Mouse (Mus musculus): Measurements from ENCODE around the gene Sidt2. TPM values are rescaled to one million over a fixed set of nuclear protein-coding genes. Genes with fewer than 3 reads are reported as not detected.

Gene Sidt2
- total RNA-seq (2021): 100 to 1,000 TPM; 244 TPM
- long read RNA-seq, experiment 1, full-length matches to known transcripts: 6 of 51 reads
- long read RNA-seq, experiment 1, partial matches to known transcripts: 21 of 51 reads
- long read RNA-seq, experiment 1, other reads (novel, unspliced or antisense): 24 of 51 reads
- long read RNA-seq, experiment 2, full-length matches to known transcripts: 11 of 159 reads
- long read RNA-seq, experiment 2, partial matches to known transcripts: 78 of 159 reads
- long read RNA-seq, experiment 2, other reads (novel, unspliced or antisense): 70 of 159 reads

DNA sequence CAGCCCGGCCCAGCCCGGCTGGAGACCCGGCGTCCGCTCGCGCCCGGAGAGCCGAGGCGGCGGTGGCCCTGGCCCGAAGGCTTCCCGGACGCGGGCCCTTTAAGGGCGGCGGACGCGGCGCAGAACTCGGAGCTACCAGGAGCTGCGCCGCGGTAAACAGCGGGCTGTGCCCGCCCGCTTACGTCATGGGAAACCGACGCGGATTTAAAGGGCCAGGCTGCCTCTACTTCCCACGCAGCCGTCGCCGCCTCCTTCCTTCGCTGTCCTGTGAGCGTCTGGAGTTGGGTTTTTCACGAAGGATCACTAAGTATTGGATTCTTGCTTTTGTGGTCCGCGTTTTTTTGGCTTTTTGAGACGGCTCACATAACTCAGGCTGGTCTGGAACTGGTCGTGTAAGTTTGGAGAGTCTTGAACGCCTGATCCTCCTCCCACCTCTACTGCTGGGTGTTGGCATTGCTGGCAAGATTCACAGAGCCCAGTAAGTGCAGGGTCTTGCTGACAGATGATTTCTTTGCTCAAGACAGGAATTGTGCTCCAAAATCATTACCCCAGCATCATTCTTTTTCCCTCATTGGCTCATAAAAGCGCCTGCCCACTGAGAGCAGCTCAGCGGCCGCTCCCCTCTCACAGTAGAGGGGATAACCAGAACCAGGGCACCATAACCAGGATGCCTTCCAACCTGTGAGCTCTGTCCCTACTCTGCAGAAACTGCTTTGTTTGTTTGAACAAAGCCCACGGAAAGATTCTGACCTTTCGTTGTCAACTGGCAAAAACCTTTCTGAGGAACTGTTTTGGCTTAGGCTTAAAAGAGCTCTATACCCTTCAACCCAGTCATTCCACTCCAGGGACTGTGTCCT lies at the start of gene Sidt2:
TSS of gene Sidt2 (minus strand) at position 152 of the 857 bp plus-strand sequence.
- peak; percentile 62 to 63 for DNase-seq (ENCODE audit: low spot score in 2 of 2)

DNA sequence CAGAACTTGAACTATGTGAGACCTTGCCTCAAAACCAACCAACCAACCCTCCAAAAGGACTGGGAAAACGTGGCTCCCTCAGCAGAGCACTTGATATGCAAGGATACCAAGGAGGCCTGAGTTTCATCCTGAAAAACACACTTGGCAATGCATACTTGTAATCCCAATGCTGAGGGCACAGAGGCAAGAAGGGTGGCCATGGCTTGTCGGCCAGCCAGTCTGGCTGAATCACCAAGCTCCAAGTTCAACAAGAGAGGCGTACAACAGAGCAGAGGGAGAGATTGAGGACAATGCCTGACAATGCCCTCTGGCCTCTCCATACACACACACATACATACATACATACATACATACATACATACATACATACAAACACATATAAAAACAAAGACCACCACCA lies 49.5 kb upstream of the Sidt2 start:
- no peak for DNase-seq (ENCODE audit: low spot score in 2 of 2)

DNA sequence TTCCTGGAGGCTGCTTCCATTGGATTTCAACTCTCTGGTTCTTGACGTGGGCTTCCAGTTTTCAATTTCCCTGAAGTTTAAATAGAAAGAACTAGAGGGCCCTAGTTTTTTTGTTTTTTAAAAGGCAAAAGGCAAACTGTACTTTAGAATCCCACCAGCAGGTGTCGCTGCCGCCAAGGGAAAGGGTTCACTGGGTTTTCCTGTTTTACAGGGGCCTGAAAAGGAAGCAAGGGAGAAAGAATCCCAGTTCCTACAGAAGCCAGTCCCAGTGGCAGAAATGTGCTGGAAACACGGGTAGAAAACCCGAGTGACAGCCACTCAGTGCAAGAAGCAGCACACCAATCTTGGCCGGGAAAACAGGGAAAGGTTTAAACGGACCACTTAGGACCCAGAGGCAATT lies 48.7 kb upstream of the Sidt2 start:
- peak; percentile 63 to 68 for DNase-seq (ENCODE audit: low spot score in 2 of 2)

DNA sequence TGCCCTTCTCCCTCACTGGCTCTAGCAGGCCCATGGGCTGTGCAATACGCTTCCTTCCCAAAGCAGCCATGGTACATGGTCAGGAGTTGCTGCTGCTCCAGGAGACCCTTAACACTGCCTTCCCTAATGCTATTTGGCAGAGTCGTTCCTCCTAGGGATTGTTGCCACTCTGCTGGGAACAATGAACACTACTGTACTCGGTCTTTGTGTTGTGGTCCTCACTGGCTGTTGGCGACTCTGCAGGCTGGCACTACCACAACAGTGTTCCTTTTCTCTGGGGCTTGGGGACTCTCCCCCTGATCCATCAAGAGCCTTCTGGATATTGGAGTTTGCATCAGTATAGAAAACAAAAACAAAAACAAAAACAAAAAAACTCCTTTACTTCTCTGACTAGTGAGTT lies 44.0 kb upstream of the Sidt2 start:
- no peak for DNase-seq (ENCODE audit: low spot score in 2 of 2)

DNA sequence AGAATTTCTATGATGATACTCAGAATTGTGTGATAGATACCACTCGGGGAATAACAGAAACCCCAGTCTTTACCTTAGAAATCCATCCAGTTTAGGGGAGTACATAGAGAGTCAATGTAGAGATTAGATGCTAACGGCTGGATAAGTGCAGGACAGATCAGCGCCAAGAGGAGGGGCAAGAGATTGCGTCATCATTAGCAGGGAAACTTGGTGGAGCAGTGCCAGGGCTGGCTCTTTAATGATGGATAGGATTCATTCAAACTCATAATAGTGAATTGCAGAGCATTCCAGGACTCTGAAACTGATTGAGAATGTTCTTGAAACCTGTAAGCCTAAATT lies 30.1 kb upstream of the Sidt2 start:
- no peak for DNase-seq (ENCODE audit: low spot score in 2 of 2)

DNA sequence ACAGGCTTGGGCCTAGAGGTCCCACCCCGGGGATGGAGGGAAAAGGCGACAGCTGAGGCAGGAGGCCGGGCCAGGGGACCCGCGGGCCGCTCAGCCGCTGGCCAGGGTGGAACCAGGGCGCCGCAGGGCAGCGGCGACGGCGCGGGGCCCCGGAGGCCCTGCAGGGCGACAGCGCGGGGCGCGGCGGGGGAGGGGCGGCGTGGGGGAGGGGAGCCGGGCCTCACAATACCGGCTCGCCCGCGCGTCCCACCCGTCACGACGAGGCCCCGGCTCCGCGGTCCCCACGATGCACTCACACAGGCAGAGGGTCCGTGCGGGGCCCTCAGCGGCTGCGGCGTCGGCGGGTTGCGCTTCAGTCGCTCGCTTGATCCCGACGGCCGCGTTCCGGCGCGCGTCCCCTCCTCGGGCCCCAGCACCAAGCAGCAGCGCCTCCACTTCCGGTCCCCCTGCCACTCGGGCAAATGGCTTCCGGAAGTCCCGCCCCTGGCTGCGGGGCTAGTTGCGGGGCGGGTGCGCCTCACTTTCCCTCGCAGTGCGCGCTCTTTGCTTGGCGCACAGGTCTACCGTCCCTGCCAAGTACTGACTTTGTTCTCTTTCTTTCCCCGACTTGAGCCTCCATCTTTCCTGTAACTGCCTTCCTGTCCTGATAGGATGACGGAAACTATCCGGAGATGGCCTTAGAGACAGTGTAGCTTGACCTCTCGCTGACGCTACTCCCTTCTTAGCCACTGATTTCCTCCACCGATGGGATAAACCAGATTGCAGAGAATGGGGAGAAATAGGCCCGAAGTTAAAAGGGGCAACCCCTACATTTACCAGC lies 29.6 kb upstream of the Sidt2 start:
- peak; percentile 67 to 83 for DNase-seq (ENCODE audit: low spot score in 2 of 2)

DNA sequence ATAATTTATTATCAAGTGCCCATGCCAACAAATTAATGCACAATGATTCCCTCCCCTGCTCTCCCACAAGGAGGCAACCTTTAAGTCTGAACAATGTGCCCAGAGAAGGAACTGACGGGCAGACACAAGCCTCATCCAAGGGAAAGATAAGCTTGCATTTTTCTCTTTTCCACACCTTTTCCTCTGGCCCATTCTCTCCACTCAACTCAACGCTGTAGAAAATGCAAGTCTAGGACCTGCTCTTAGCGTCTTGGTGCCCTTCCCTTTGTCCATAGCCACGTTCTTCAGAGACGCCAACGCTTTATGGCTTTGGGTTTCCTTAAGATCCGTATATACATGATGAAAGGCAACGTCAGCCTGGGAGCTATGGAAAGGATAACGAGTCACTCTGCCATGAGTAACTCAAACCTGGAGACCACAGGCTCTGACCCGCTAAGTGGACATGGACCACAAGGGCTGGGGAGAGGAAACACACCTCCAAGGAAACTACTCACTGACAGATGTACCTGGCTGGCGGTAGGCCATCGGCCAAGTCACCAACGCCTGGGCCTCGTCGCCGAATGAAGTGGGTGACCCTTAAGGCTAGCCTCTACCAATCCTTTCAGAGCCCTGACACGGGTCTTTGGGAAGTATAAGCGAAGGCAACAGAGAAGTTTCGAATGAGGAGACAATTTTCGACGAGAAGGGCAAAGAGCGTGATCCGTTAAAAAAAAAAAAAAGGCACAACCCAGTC lies 28.8 kb upstream of the Sidt2 start:
- no peak for DNase-seq (ENCODE audit: low spot score in 2 of 2)

DNA sequence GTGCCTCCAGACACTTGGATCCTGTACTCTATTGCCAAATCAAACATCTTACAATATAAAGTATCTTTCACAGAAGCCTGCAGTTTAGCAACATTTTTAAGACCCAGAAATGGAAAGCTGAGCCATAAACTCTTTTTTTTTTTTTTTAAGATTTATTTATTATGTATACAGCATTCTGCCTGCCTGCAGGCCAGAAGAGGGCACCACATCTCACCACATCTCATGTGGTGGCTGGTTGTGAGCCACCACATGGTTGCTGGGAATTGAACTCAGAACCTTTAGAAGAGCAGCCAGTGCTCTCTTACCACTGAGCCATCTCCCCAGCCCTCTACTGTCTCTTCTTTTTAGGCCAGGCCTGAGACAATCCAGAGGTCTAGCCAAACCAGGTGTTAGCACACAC lies 26.3 kb upstream of the Sidt2 start:
- no peak for DNase-seq (ENCODE audit: low spot score in 2 of 2)

DNA sequence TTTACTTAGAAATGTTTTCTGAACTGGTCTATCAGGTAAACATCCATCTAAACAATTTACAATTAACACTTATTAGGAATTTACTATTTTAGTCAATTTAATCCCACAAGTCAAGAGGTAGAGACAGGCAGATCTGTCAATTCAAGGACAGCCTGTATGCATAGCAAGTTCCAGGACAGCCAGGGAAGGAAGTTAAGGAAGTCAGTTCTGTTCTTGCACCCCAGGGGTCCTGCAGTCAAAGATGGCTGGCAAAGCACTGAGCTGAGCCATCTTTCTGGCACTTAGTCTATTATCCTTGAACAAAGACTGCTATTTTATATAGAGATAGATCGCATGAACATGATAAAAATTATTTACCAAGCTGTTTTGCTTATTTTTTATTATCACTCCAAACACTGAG lies 25.6 kb upstream of the Sidt2 start:
- DNase-seq (ENCODE audit: low spot score in 2 of 2): no peak

DNA sequence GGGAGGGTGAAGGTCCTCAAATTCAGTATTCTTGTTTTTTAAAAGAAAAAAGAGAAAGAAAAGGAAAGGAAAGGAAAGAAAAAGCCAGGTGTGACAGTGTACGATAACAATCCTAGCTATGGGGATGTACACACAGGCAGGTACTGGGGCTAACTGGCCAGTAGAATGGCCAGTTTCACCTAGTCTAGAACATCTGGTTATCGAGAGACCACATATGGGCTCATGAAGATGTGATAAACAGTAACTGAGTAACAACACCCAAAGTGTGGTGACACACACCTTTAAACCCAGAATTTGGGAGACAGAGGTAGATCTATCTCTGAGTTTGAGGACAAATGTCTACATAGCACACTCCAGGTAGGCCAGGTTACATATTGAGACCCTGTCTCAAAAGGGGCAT lies 24.7 kb upstream of the Sidt2 start:
- no peak for DNase-seq (ENCODE audit: low spot score in 2 of 2)

DNA sequence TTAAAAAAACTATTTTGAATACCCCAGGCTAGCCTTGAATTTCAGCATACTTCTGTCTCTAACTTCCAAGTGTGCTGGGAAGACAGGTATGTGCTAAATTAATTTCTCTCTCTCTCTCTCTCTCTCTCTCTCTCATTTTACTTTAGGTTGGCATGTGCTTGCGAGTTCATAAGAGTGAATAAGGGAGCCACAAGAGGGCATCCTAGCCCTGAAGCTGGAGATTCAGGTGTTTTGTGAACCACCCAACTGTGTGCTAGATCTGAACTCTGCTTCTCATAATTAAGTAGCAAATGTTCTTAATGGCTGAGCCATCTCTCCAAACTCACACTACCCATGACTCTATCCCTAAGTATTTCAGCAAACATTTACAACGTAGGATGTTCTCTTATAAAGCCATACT lies 21.8 kb upstream of the Sidt2 start:
- DNase-seq (ENCODE audit: low spot score in 2 of 2): no peak

DNA sequence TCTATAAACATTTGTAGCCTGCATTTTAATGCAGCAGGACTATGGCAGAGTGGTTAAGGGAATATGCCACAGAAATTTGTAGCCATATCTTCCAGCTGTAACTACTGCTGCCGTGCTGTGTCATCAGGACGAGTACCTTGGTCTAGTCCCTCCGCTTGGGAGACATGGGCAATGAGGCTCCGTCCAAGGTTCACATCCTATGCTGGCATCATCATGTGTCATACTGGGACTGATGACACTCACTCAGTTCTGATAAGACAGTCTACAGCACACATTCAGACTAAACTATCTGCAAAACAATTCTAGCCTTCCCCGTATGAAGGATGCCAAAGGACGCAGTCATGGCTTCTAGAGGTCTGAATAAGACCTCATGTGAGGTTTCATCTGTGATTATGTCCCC lies 8.5 kb upstream of the Sidt2 start:
- no peak for DNase-seq (ENCODE audit: low spot score in 2 of 2)

DNA sequence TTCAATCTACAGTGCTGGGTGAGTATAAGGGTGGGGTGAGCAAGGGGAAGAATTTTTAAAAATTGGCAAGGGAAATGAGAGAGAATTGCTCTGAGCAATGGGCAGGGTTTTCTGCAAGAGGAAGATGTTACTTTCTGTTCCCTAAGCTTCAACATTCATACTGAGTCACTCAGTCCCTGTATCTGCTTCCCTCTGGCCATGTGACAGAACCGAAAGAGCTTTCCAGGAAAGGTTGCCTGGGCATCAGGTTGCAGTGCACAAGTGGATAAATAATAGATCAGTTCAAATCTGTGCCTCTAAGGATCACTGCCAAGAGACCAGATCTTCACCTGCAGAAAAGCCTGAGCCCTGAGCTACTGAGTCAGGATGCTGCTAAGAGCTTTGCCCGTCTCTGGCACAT lies 6.8 kb upstream of the Sidt2 start:
- peak in 1 of 2 experiments; percentile 4 for DNase-seq (ENCODE audit: low spot score in 2 of 2)

DNA sequence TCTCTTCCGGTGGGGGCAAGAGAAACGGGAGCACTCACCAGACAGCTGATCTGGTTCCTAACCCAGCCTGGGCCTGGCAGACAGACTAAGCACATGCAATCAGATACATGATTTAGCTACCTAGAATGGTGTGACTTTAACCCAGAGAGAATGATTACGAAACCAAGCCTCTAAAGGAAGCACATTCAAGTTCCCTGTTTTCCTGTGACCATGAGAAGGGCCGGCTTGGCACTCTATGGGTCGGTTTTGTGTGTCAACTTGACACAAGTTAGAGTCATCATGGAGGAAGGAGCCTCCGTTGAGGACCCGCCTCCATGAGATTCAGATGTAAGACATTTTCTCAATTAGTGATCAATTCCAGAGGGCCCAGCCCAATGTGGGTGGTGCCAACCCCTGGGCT lies 4.6 kb upstream of the Sidt2 start:
- DNase-seq (ENCODE audit: low spot score in 2 of 2): peak in 1 of 2 experiments; percentile 4

DNA sequence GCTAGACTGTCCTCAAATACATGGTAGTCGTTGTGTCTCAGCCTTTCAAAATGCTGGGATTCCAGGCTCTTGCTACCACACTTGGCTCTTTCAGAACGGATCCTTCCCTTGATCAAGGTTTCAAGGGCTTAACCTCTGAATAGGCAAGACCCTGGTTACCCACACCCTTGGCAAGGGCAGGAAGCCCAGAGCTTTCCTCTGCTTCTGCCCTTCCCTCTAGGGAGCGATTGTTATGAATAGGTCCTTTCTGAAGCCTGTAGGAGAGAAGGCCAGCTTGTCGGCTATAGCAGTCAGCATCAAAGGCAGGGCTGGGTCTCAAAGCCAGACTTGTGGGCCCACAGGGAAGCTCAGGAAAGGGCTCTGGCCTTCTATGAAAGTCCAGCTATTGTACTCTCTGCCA lies 3.8 kb upstream of the Sidt2 start:
- DNase-seq (ENCODE audit: low spot score in 2 of 2): peak in 1 of 2 experiments; percentile 6

DNA sequence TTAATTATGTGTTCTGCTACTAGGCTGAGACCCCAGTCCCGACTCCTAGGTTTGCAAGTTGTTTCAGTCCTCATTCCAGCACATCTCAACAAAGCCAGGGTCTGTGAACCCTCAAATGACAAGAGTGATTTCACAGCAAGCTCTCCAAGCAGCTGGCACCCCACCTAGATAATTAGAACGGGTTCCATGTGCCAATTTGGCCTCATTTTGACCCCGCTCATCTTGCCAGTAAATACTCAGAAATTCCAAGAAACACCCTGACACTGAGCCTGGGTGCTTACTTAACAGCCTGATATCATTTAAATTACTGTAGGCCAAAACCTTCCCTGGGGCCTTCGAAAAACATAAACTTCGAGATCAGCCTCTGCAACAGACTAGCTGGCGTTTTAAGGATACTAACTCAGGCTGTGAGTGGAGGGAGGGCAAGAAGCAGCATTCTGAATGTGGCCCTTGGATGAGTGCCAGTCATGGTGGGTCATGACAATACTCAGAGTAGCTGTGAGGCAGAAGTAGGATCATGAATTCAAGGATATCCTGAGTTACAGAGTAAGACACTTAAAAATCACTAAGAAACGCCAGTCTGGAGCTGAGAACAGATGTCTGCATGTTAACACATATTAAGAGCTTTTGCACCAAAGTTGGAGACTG lies 3.1 kb upstream of the Sidt2 start:
- no peak for DNase-seq (ENCODE audit: low spot score in 2 of 2)

DNA sequence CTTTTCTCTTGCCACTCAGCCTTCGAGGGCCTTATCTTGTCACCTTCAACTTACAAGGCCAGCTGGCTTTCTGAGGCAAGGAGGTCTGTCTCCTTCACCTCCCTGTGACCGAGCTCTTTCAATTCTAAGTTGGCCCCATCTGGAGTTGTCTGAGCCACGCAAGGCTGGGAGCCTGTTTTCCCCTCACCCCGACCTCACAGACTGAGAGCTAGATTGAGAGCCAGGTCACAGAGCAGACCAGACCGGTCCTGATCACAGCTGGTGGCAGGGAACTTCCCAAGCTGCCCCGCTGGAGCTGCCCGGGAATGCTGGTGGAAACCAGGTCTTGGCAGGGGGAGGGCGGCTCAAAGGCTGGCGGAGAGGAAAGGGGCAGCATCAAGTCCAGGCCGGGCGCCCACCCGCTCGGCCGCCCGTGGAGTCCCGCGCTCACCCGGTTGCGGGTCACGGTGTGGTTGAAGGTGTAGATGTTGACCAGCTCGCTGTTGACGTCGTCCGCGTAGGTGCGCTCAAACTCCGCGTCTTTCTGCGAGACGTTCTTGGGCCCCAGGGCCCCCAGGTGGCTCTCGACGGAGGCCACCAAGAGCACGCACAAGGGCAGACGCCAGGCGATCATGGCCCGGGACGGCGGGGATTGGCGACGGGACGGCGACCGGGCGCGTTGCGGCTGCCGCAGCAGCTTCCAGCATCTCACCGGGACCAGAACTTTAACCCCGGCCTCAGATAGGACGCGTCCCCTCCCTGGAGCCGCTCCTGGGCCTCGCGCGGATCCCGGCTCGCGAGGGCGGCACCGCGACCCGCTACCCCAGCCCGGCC lies 558 bp downstream of the Sidt2 start:
- DNase-seq (ENCODE audit: low spot score in 2 of 2): peak in 1 of 2 experiments; percentile 39

DNA sequence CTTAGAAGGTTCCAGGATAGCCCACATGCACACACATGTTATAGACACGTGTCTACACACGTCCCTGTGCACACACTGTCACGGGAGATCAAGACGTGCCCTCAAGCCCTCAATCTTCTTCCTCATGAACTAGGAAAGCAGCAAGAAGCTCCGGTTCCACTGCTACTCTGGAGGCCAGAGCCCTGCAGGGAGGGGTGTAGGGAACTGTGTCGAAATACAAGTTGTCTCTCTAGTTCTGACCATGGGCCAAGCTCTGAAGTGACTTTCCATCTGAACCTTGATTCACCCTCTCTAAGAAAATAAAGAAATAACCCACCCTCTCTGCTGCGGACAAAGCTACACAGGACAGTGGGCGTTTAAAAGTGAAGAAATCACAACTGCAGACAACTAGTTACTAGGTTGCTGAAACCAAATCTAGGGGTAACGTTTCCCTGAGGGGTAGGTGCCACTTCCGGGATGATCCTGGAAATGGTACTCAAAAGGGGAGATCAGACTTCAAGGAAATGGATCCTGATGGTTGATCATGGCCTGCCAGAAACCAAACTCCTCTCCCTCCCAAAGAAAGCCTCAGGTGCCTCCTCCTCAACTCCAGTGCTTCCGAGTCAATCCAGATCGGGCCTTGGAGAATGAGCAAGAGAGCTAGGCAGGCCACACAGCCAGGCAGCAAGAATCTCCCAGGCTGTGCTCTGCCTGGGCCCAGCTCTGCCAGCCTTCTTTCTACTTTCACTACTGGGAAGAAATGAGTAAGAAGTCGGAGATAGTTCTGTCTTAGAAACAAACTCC lies 1.4 kb downstream of the Sidt2 start:
- peak in 1 of 2 experiments; percentile 15 for DNase-seq (ENCODE audit: low spot score in 2 of 2)

DNA sequence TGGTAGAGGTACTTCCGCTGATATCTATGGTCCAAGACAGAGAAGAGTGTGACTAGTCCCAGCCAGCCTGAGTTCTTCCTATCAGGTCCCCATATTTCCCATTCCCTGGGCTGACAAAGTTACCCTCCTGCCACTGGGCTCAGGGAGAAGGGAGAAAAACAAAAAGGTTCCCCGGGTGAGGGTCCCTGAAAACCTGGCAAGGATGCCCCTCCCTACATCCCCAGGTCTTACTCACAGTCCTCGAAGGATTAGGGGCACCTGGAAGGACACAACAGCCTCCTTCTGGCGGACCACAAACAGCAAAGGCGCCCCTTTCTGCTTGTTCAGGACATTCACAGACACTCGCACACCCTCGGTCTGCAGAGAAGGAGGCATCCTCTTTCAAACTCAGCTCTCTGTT lies 2.2 kb downstream of the Sidt2 start:
- DNase-seq (ENCODE audit: low spot score in 2 of 2): peak in 1 of 2 experiments; percentile 2

Data from adrenal gland, postnatal 4 days (tissue).